10 mouse cellular contexts compared by ENCODE assay signal in the genomic region with DNA sequence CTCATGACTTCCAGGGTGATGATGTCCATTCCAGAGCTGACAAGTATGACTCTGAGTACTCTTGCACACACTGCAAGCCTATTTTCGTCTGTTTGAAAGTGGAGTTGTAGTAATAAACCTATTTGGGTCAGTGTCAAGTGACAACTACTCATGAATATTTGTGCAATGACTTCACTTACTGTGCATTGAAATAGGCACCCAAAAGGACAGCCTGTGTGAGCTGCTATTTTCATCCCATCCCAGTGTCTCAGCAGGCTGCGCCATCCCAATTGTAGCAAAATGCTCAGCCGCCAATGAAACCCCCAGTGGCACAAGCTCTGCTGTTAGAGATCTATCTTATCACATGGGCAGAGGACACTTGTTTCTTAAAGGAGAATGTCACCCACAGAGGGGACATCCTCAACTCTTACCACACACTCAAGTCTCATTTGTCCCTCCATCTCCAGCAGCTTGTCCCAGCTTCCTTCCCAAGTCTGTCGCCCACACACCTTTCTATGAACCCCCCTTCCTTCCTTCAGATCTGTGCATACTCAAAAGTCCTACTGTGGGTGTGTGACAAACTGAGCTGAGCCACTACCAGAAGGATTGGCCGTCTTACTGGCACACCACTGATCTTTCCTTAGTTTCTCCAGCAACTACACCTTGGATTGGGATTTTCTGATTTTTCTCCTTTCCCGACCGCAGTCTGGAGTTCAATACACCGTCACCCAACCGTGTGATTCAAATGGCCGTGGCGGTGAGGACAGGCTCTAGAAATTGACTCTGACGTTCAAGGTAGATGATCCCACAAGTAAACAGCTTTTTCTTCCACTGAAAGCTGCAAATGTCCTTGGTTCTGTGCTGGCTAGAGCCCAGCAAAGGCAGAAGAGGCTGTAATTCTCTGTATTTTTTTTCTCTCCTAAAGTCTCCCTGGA. TPM values are rescaled to one million over a fixed set of nuclear protein-coding genes. Genes with fewer than 3 reads are reported as not detected.
A peak's percentile ranks its signal among the peaks of the same experiment; 100 is the strongest.
DNase-seq lines count a peak whose midpoint lies in the region; ATAC-seq lines count a peak whose summit lies in the region.
"Had no signal": no experiment of that assay in that cellular context is flagged by ENCODE, and none has a peak within 500 bp of the region (broad histone marks: within the 10 kb centered on the region; RNA-seq: fewer than 3 reads in every experiment).

No protein-coding gene starts in this region.

- peak overlapping the region; percentile 6; the same call in 1 of the 2 replicates for H3K9ac ChIP-seq in liver, embryonic 11.5 days (ENCODE audit: low read depth, low read length)
- peak overlapping the region; percentile 21; the same call in 1 of the 2 replicates for H3K9ac ChIP-seq in heart, embryonic 15.5 days
- H3K9ac ChIP-seq in neural tube, embryonic 15.5 days (replicated peaks): no peak overlapping the region

- H3K36me3 ChIP-seq in liver, embryonic 11.5 days (ENCODE audit: control insufficient read depth, insufficient read depth, low read length): no peaks in the 10 kb centered on the region
- H3K36me3 ChIP-seq in heart, embryonic 15.5 days: no peaks in the 10 kb centered on the region
- H3K36me3 ChIP-seq in neural tube, embryonic 15.5 days: no peaks in the 10 kb centered on the region

- H3K27me3 ChIP-seq in liver, embryonic 11.5 days (replicated peaks; ENCODE audit: control insufficient read depth, insufficient read depth, low read length): no peaks in the 10 kb centered on the region
- H3K27me3 ChIP-seq in heart, embryonic 15.5 days: no peaks in the 10 kb centered on the region
- H3K27me3 ChIP-seq in neural tube, embryonic 15.5 days (replicated peaks): no peaks in the 10 kb centered on the region

- H3K9me3 ChIP-seq in liver, embryonic 11.5 days (ENCODE audit: control insufficient read depth, low read length): no peaks in the 10 kb centered on the region
- no peaks in the 10 kb centered on the region for H3K9me3 ChIP-seq in heart, embryonic 15.5 days (replicated peaks)
- H3K9me3 ChIP-seq in neural tube, embryonic 15.5 days (replicated peaks): no peaks in the 10 kb centered on the region

- peak; percentile 56 for DNase-seq in adrenal gland, adult 8-10 months
- DNase-seq in adrenal gland, postnatal 4 days (ENCODE audit: low spot score in 2 of 2): no peak
- no peak for DNase-seq in liver, embryonic 11.5 days (ENCODE audit: low spot score)
- no peak for DNase-seq in liver
- no peak for DNase-seq in urinary bladder, postnatal 14 days (ENCODE audit: low spot score)
- DNase-seq in spleen, postnatal 10 days (ENCODE audit: low spot score in 2 of 2): no peak
- DNase-seq: gastrocnemius, postnatal 10 days; lung, postnatal 14 days had no signal

- 75% methylated on average over 12 of the region's 12 CpGs for WGBS in liver, embryonic 11.5 days
- WGBS in heart, embryonic 15.5 days: 58% methylated on average over 12 of the region's 12 CpGs
- WGBS in neural tube, embryonic 15.5 days: 74% methylated on average over 12 of the region's 12 CpGs

- H3K4me3 ChIP-seq in liver, embryonic 11.5 days (ENCODE audit: low read depth, low read length): no peak overlapping the region
- H3K4me3 ChIP-seq in heart, embryonic 15.5 days: no peak overlapping the region
- H3K4me3 ChIP-seq in neural tube, embryonic 15.5 days (replicated peaks): no peak overlapping the region

- no peak for ATAC-seq in liver, embryonic 11.5 days (replicated peaks; ENCODE audit: low FRiP score)
- peak; percentile 75 for ATAC-seq in heart, embryonic 15.5 days (replicated peaks; ENCODE audit: insufficient number of reproducible peaks, insufficient read depth, low FRiP score, low read depth)
- ATAC-seq in neural tube, embryonic 15.5 days (ENCODE audit: low FRiP score): no peak

- H3K4me2 ChIP-seq in liver, embryonic 11.5 days: peak overlapping the region; percentile 77
- peak overlapping the region; percentile 56 for H3K4me2 ChIP-seq in heart, embryonic 15.5 days
- H3K4me2 ChIP-seq in neural tube, embryonic 15.5 days: peak overlapping the region; percentile 47

- no peak overlapping the region for H3K27ac ChIP-seq in liver, embryonic 11.5 days (ENCODE audit: low read depth, low read length)
- peak overlapping the region; percentile 78 for H3K27ac ChIP-seq in heart, embryonic 15.5 days
- no peak overlapping the region for H3K27ac ChIP-seq in neural tube, embryonic 15.5 days (replicated peaks)

- H3K4me1 ChIP-seq in liver, embryonic 11.5 days (replicated peaks; ENCODE audit: control insufficient read depth, insufficient read depth, low read length): peaks cover 12% of the 10 kb centered on the region
- H3K4me1 ChIP-seq in heart, embryonic 15.5 days (replicated peaks): peaks cover 39% of the 10 kb centered on the region
- H3K4me1 ChIP-seq in neural tube, embryonic 15.5 days: peaks cover 25% of the 10 kb centered on the region

RNA-seq across cellular contexts. Expression of gene Tmem154, which starts 13.1 kb away (rescaled TPM):
- 1 to 10 TPM; 2.2 to 3.8 (median 2.9) TPM for total RNA-seq in adrenal gland, adult 8-10 months (2022)
- total RNA-seq in adrenal gland, postnatal 4 days (2021): 1 to 10 TPM; 4.1 to 5.0 TPM
- 0.60 and 0.89 TPM in 2 replicates for polyA plus RNA-seq in liver, embryonic 11.5 days (2014; fragmentation: Nextera tagmentation; extraction: Ambion mirVana)
- polyA plus RNA-seq in heart, embryonic 15.5 days (2015; fragmentation: Nextera tagmentation; extraction: Ambion mirVana): 1.7 and 2.3 TPM in 2 replicates
- 0.97 and 2.5 TPM in 2 replicates for polyA plus RNA-seq in neural tube, embryonic 15.5 days (2015; fragmentation: Nextera tagmentation; extraction: Ambion mirVana)

RNA-seq across cellular contexts. Expression of gene Tigd4, which starts 59.5 kb away (rescaled TPM):
- total RNA-seq in adrenal gland, adult 8-10 months (2022): under 1 TPM in 2 of 4 experiments, not detected in 2; 0.06 to 0.18 TPM
- total RNA-seq in adrenal gland, postnatal 4 days (2021): 1 to 10 TPM in 1 of 2 experiments, under 1 TPM in 1; 0.28 to 2.8 TPM
- polyA plus RNA-seq in liver, embryonic 11.5 days (2014; fragmentation: Nextera tagmentation; extraction: Ambion mirVana): not detected in 2 replicates
- 0.28 and 0.29 TPM in 2 replicates for polyA plus RNA-seq in heart, embryonic 15.5 days (2015; fragmentation: Nextera tagmentation; extraction: Ambion mirVana)
- polyA plus RNA-seq in neural tube, embryonic 15.5 days (2015; fragmentation: Nextera tagmentation; extraction: Ambion mirVana): 0.14 and 0.22 TPM in 2 replicates
